Mouse (Mus musculus): ENCODE measurements around the gene D8Ertd738e. TPM values are rescaled to one million over a fixed set of nuclear protein-coding genes. Genes with fewer than 3 reads are reported as not detected.

The D8Ertd738e gene
- polyA plus RNA-seq, 1 experiment, result 326 TPM

- no peaks in the 10 kb centered on the region for H3K27me3 ChIP-seq (replicated peaks)
- peaks cover 18% of the 10 kb centered on the region for H3K36me3 ChIP-seq (replicated peaks; ENCODE audit: low read length)
- H3K9me3 ChIP-seq, result no peaks in the 10 kb centered on the region
- H3K4me1 ChIP-seq, result peaks cover 64% of the 10 kb centered on the region
- peak overlapping the region; percentile 94 for H3K4me3 ChIP-seq (replicated peaks)
- TF ChIP-seq GATA1 (IDR thresholded peaks at IDR 0.05; ENCODE audit: borderline replicate concordance, low read length), result no peak
- no peak for TF ChIP-seq FLI1 (IDR thresholded peaks at IDR 0.05; ENCODE audit: low read length)
These were observed 51.4 kb downstream of the D8Ertd738e start for GRCm38 (mm10) chr8:84197922-84198774.

- TF ChIP-seq GATA1 (IDR thresholded peaks at IDR 0.05; ENCODE audit: borderline replicate concordance, low read length) (no peak), FLI1 (IDR thresholded peaks at IDR 0.05; ENCODE audit: low read length) (no peak)
- Histone ChIP-seq H3K36me3 (replicated peaks; ENCODE audit: low read length) (peaks cover 11% of the 10 kb centered on the region), H3K27me3 (replicated peaks) (no peaks in the 10 kb centered on the region), H3K4me3 (replicated peaks) (peak overlapping the region; percentile 94), H3K4me1 (peaks cover 64% of the 10 kb centered on the region), H3K9me3 (no peaks in the 10 kb centered on the region)
These were observed 52.2 kb downstream of the D8Ertd738e start for GRCm38 (mm10) chr8:84197141-84197921.

Other genes starting within 250 kb of the D8Ertd738e start
- gene 1700067K01Rik, start 248.2 kb downstream of the D8Ertd738e start, polyA plus RNA-seq (2012; ENCODE audit: insufficient read depth, low replicate concordance), result 0.75 and 2.7 TPM in 2 replicates
- not detected in 2 replicates for gene 2210011C24Rik, start 237.5 kb downstream of the D8Ertd738e start, polyA plus RNA-seq (2012; ENCODE audit: insufficient read depth, low replicate concordance)
- not detected in 2 replicates for gene Palm3, start 228.2 kb downstream of the D8Ertd738e start, polyA plus RNA-seq (2012; ENCODE audit: insufficient read depth, low replicate concordance)
- gene Il27ra, start 207.1 kb downstream of the D8Ertd738e start, polyA plus RNA-seq (2012; ENCODE audit: insufficient read depth, low replicate concordance), result 7.7 and 7.9 TPM in 2 replicates
- gene Rln3, start 204.7 kb downstream of the D8Ertd738e start, polyA plus RNA-seq (2012; ENCODE audit: insufficient read depth, low replicate concordance), result 0.31 TPM in 1 of 2 replicates, not detected in the other
- gene Gm10643, start 184.6 kb downstream of the D8Ertd738e start, polyA plus RNA-seq (2012; ENCODE audit: insufficient read depth, low replicate concordance), result not detected in 2 replicates
- 35.9 and 36.0 TPM in 2 replicates for gene Rfx1, start 182.9 kb downstream of the D8Ertd738e start, polyA plus RNA-seq (2012; ENCODE audit: insufficient read depth, low replicate concordance)
- gene Dcaf15, start 145.0 kb downstream of the D8Ertd738e start, polyA plus RNA-seq (2012; ENCODE audit: insufficient read depth, low replicate concordance), result 28.7 and 79.3 TPM in 2 replicates
- 0.75 TPM in 1 of 2 replicates, not detected in the other for gene Podnl1, start 123.7 kb downstream of the D8Ertd738e start, polyA plus RNA-seq (2012; ENCODE audit: insufficient read depth, low replicate concordance)
- gene Cc2d1a, start 101.8 kb downstream of the D8Ertd738e start, polyA plus RNA-seq (2012; ENCODE audit: insufficient read depth, low replicate concordance), result 28.0 and 32.7 TPM in 2 replicates
- 0.72 TPM in 1 of 2 replicates, not detected in the other for gene 4930432K21Rik, start 101.7 kb downstream of the D8Ertd738e start, polyA plus RNA-seq (2012; ENCODE audit: insufficient read depth, low replicate concordance)
- gene Nanos3, start 64.5 kb downstream of the D8Ertd738e start, polyA plus RNA-seq (2012; ENCODE audit: insufficient read depth, low replicate concordance), result 0.87 TPM in 1 of 2 replicates, not detected in the other
- gene Zswim4, start 12.7 kb downstream of the D8Ertd738e start, polyA plus RNA-seq (2012; ENCODE audit: insufficient read depth, low replicate concordance), result 14.1 and 16.0 TPM in 2 replicates
- gene Mri1, start 7.6 kb upstream of the D8Ertd738e start, polyA plus RNA-seq (2012; ENCODE audit: insufficient read depth, low replicate concordance), result 106 and 208 TPM in 2 replicates
- gene Ccdc130, start 20.7 kb upstream of the D8Ertd738e start, polyA plus RNA-seq (2012; ENCODE audit: insufficient read depth, low replicate concordance), result 4.8 and 20.9 TPM in 2 replicates
- gene Cacna1a, start 138.7 kb upstream of the D8Ertd738e start, polyA plus RNA-seq (2012; ENCODE audit: insufficient read depth, low replicate concordance), result 21.6 and 48.9 TPM in 2 replicates

Measured in megakaryocyte, embryonic 14.5 days (primary cell).